Mouse (Mus musculus) neutrophil, adult 83 days (primary cell): Measurements from ENCODE around the gene Wap. TPM values are rescaled to one million over a fixed set of nuclear protein-coding genes. Genes with fewer than 3 reads are reported as not detected.

Experiments used
- total RNA-seq, 2 experiments: library from RNA; stranded (reverse); gene quantifications; one replicate each; pipeline ENCODE4 v1.2.4; 2023

Wap gene
- total RNA-seq = not detected

GRCm38 (mm10) chr11:6638537-6638936, at the start of gene Wap:
Gene Wap, minus strand, starts transcription at chr11:6638637.

GRCm38 (mm10) chr11:6658271-6658670, 19.8 kb upstream of the Wap start, which contains the start of gene Ramp3:
Gene Ramp3, plus strand, starts transcription at chr11:6658521.

GRCm38 (mm10) chr11:6625478-6626387, 12.7 kb downstream of the Wap start, which contains the start of gene Tbrg4:
Gene Tbrg4, minus strand, starts transcription at chr11:6626067.

DNA sequence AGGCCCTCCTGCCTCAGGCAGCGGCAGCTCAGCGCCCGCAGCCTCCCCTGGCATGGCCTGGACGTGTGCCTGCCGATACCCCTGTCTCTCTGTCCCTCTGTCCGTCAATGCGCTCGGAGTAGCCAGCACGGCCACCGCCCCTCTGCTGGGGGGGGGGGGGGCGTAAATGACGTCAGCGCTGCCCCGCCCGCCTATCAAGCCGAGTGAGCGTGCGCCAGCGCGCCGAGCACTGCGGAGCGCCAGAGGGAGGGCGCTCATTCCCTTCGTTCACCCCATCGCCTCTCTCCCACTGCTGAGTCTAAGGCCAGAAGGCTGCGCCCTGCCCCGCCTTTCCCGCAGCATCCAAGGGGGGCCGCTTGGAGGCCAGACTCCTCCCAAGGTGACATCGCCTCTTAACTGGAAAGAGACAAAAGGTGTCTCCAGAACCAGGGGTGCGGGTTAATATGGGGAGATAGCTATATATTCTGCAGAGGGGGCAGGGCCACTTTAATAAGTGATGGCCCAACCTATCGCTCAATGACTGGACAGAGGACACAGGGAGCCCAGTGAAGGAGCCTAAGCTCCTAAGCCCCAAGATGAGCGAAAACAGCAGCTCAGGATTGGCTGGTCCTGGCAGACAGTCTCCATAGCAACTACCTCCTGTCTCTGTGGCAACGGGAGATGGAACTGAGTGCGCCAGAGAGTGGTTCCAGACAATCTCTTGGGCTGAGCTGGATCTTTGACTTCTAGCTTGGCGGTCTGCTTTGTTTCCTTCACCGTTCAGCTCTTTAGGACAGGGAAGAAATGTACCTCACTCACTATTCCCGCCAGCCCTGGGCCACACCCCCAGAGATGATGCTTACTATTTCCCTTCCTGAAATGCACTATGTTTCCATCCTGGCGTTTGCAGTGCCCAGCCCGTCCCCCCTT, 32.7 kb downstream of the Wap start, which contains the start of gene Nacad:
Gene Nacad, minus strand, starts transcription at position 563 of the 909 bp plus-strand sequence.

Other genes starting within 250 kb of the Wap start
- gene Zmiz2, start 249.6 kb downstream of the Wap start, total RNA-seq = 10 to 100 TPM; 38.9 to 39.4 TPM
- gene Ppia, start 223.2 kb downstream of the Wap start, total RNA-seq = 100 to 1,000 TPM; 886 to 907 TPM
- gene H2afv, start 194.2 kb downstream of the Wap start, total RNA-seq = 10 to 100 TPM; 83.9 to 89.8 TPM
- 10 to 100 TPM; 39.8 to 47.8 TPM for gene Purb, start 162.7 kb downstream of the Wap start, total RNA-seq
- 100 to 1,000 TPM; 210 to 242 TPM for gene Myo1g, start 117.7 kb downstream of the Wap start, total RNA-seq
- gene Ccm2, start 91.8 kb downstream of the Wap start, total RNA-seq = 100 to 1,000 TPM; 123 to 135 TPM
- 1 to 10 TPM; 1.2 to 2.3 TPM for gene Nacad, start 32.6 kb downstream of the Wap start, total RNA-seq
- 10 to 100 TPM; 58.8 to 60.4 TPM for gene Tbrg4, start 12.6 kb downstream of the Wap start, total RNA-seq
- not detected for gene Ramp3, start 19.9 kb upstream of the Wap start, total RNA-seq
- gene Gm11983, start 199.0 kb upstream of the Wap start, total RNA-seq = not detected